Mouse (Mus musculus) adrenal gland, adult 8-10 months (tissue): ENCODE measurements around the gene Gm37240. TPM values are rescaled to one million over a fixed set of nuclear protein-coding genes. Genes with fewer than 3 reads are reported as not detected.

ENCODE experiments used
- DNase-seq: peaks from one replicate; pipeline ENCODE4 v3.0.0; 2022
- total RNA-seq, 4 experiments: library from RNA; stranded (reverse); gene quantifications; 2 replicates each; pipeline ENCODE4 v1.2.4; 2022

Gene Gm37240
- total RNA-seq, 4 experiments from 2014 or later = 5.4 to 9.8 (median 7.2) TPM

GRCm38 (mm10) chr3:84740050-84740596 is 1147.2 kb downstream of the Gm37240 start:
- DNase-seq = no peak

GRCm38 (mm10) chr3:84737137-84737536 is 1150.2 kb downstream of the Gm37240 start:
- DNase-seq = no peak

GRCm38 (mm10) chr3:84735716-84736115 is 1151.6 kb downstream of the Gm37240 start:
- DNase-seq = no peak

- no peak for DNase-seq
These were observed 1154.8 kb downstream of the Gm37240 start for GRCm38 (mm10) chr3:84732516-84732915.

GRCm38 (mm10) chr3:84732016-84732502 is 1155.3 kb downstream of the Gm37240 start:
- DNase-seq = no peak

GRCm38 (mm10) chr3:84731403-84732015 is 1155.8 kb downstream of the Gm37240 start:
- no peak for DNase-seq

- DNase-seq = no peak
These were observed 1156.3 kb downstream of the Gm37240 start for GRCm38 (mm10) chr3:84731003-84731402.

- no peak for DNase-seq
These were observed 1157.5 kb downstream of the Gm37240 start for GRCm38 (mm10) chr3:84729806-84730205.

- no peak for DNase-seq
These were observed 1163.3 kb downstream of the Gm37240 start for GRCm38 (mm10) chr3:84723996-84724395.

- no peak for DNase-seq
These were observed 1164.6 kb downstream of the Gm37240 start for GRCm38 (mm10) chr3:84722680-84723079.

GRCm38 (mm10) chr3:84715073-84715768 is 1172.1 kb downstream of the Gm37240 start:
- DNase-seq = no peak

- no peak for DNase-seq
These were observed 1174.4 kb downstream of the Gm37240 start for GRCm38 (mm10) chr3:84712941-84713340.

- DNase-seq = no peak
These were observed 1176.6 kb downstream of the Gm37240 start for GRCm38 (mm10) chr3:84710723-84711122.

- DNase-seq = no peak
These were observed 1177.4 kb downstream of the Gm37240 start for GRCm38 (mm10) chr3:84709967-84710366.

- no peak for DNase-seq
These were observed 1178.2 kb downstream of the Gm37240 start for GRCm38 (mm10) chr3:84709100-84709499.

GRCm38 (mm10) chr3:84708469-84708868 is 1178.8 kb downstream of the Gm37240 start:
- DNase-seq = no peak

GRCm38 (mm10) chr3:84705224-84705623 is 1182.1 kb downstream of the Gm37240 start:
- no peak for DNase-seq

GRCm38 (mm10) chr3:84703083-84703810 is 1184.1 kb downstream of the Gm37240 start:
- DNase-seq = no peak

- no peak for DNase-seq
These were observed 1185.4 kb downstream of the Gm37240 start for GRCm38 (mm10) chr3:84701964-84702363.

- DNase-seq = no peak
These were observed 1185.8 kb downstream of the Gm37240 start for GRCm38 (mm10) chr3:84701509-84701908.

GRCm38 (mm10) chr3:84696428-84696917 is 1190.8 kb downstream of the Gm37240 start:
- peak; percentile 60 for DNase-seq

- peak; percentile 44 for DNase-seq
These were observed 1191.4 kb downstream of the Gm37240 start for GRCm38 (mm10) chr3:84695867-84696361.

- DNase-seq = no peak
These were observed 1191.9 kb downstream of the Gm37240 start for GRCm38 (mm10) chr3:84695418-84695817.
